25 mouse cellular contexts compared by ENCODE assay signal in the genomic region with DNA sequence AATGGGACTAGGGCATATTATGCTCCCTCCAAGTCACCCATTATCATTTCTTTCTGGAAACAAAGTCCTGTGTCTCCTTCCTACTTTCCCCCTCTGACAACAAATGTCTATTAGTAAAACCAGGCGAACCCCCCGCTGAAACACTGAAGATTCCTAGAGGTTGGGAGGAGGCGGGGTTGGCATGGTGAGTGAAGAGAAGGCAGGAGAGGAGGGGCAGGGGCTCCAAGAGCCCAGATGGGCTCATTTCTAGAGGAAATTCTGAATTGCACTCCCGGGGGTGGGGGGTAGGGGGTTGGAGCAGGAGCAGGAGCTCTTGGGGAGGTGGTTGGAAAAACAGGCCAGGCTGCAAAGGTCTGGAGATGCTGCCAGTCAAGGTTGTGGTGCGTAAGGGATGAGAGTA. TPM values are rescaled to one million over a fixed set of nuclear protein-coding genes. Genes with fewer than 3 reads are reported as not detected.
DNase-seq lines count a peak whose midpoint lies in the region; ATAC-seq and TF ChIP-seq lines count a peak whose summit lies in the region.
"Had no signal": no experiment of that assay in that cellular context is flagged by ENCODE, and none has a peak within 500 bp of the region (broad histone marks: within the 10 kb centered on the region; RNA-seq: fewer than 3 reads in every experiment).

No protein-coding gene starts in this region.

- H3K36me3 ChIP-seq in hindbrain, embryonic 10.5 days = no peaks in the 10 kb centered on the region
- no peaks in the 10 kb centered on the region for H3K36me3 ChIP-seq in hindbrain, embryonic 12.5 days
- no peaks in the 10 kb centered on the region for H3K36me3 ChIP-seq in testis, adult 2 months (ENCODE audit: control insufficient read depth, insufficient read depth, low read length)
- peaks cover 12% of the 10 kb centered on the region; the same call in 1 of the 2 replicates for H3K36me3 ChIP-seq in forebrain, embryonic 14.5 days (ENCODE audit: control insufficient read depth, insufficient read depth, low read length)
- H3K36me3 ChIP-seq: embryonic facial prominence, embryonic 13.5 days; heart, embryonic 10.5 days; kidney, embryonic 15.5 days; midbrain, embryonic 15.5 days had no signal

- H3K9ac ChIP-seq in hindbrain, embryonic 12.5 days = no peak overlapping the region
- H3K9ac ChIP-seq in forebrain, embryonic 14.5 days (ENCODE audit: low read length) = peak overlapping the region; percentile 43; the same call in 1 of the 2 replicates
- H3K9ac ChIP-seq: embryonic facial prominence, embryonic 13.5 days; kidney, embryonic 15.5 days; liver, postnatal 0 days; midbrain, embryonic 15.5 days had no signal

- DNase-seq in hindbrain, embryonic 10.5 days (ENCODE audit: low spot score) = peak; percentile 6
- DNase-seq in testis, postnatal 14 days (ENCODE audit: low spot score) = no peak
- peak; percentile 76 for DNase-seq in forebrain, embryonic 14.5 days (ENCODE audit: low spot score)
- DNase-seq in cerebellum, adult 2 months = no peak
- no peak for DNase-seq in adrenal gland, adult (ENCODE audit: inconsistent age in 2 of 2, low spot score in 1 of 2)
- DNase-seq in heart, postnatal 14 days = no peak
- DNase-seq: cerebellum, adult 8-10 months; kidney, adult 11 months; kidney, postnatal 36 days; layer of hippocampus, postnatal 36 days; liver, postnatal 0 days had no signal

- peaks cover 100% of the 10 kb centered on the region for H3K27me3 ChIP-seq in hindbrain, embryonic 10.5 days (ENCODE audit: insufficient read depth, poor library complexity, severe bottlenecking)
- peaks cover 89% of the 10 kb centered on the region for H3K27me3 ChIP-seq in hindbrain, embryonic 12.5 days
- no peaks in the 10 kb centered on the region for H3K27me3 ChIP-seq in testis, adult 2 months (ENCODE audit: control insufficient read depth, insufficient read depth, low read length)
- H3K27me3 ChIP-seq in forebrain, embryonic 14.5 days (replicated peaks; ENCODE audit: control insufficient read depth, insufficient read depth, low read length) = no peaks in the 10 kb centered on the region
- peaks cover 3% of the 10 kb centered on the region; the same call in 1 of the 2 replicates for H3K27me3 ChIP-seq in cerebellum, adult 2 months (ENCODE audit: control insufficient read depth, insufficient read depth, low read length)

- no peaks in the 10 kb centered on the region; the same call in 1 of the 2 replicates for H3K9me3 ChIP-seq in hindbrain, embryonic 10.5 days
- H3K9me3 ChIP-seq in hindbrain, embryonic 12.5 days (replicated peaks) = no peaks in the 10 kb centered on the region
- H3K9me3 ChIP-seq in forebrain, embryonic 14.5 days (replicated peaks; ENCODE audit: control insufficient read depth, low read length) = no peaks in the 10 kb centered on the region
- H3K9me3 ChIP-seq: embryonic facial prominence, embryonic 13.5 days; heart, embryonic 10.5 days; kidney, embryonic 15.5 days; midbrain, embryonic 15.5 days had no signal

- no peak for TF ChIP-seq CTCF in testis, adult 2 months (IDR thresholded peaks at IDR 0.05; ENCODE audit: control insufficient read depth, insufficient read depth, insufficient replicate concordance, low read depth, low read length)
- no peak for TF ChIP-seq CTCF in cerebellum, adult 2 months (IDR thresholded peaks at IDR 0.05; ENCODE audit: borderline replicate concordance, insufficient read depth, low read depth, low read length)

- H3K27ac ChIP-seq in hindbrain, embryonic 10.5 days = no peak overlapping the region
- H3K27ac ChIP-seq in hindbrain, embryonic 12.5 days = no peak overlapping the region
- peak overlapping the region; percentile 58; the same call in 1 of the 2 replicates for H3K27ac ChIP-seq in testis, adult 2 months (ENCODE audit: control insufficient read depth, insufficient read depth, low read depth, low read length)
- peak overlapping the region; percentile 92 for H3K27ac ChIP-seq in forebrain, embryonic 14.5 days (ENCODE audit: low read depth, low read length)
- no peak overlapping the region for H3K27ac ChIP-seq in cerebellum, adult 2 months (ENCODE audit: insufficient read depth, low read length)
- H3K27ac ChIP-seq: embryonic facial prominence, embryonic 13.5 days; heart, embryonic 10.5 days; kidney, embryonic 15.5 days; macrophage; midbrain, embryonic 15.5 days; stomach, postnatal 0 days had no signal

- H3K4me1 ChIP-seq in hindbrain, embryonic 10.5 days (replicated peaks) = peaks cover 9% of the 10 kb centered on the region
- H3K4me1 ChIP-seq in hindbrain, embryonic 12.5 days = peaks cover 5% of the 10 kb centered on the region; the same call in 1 of the 2 replicates
- peaks cover 15% of the 10 kb centered on the region for H3K4me1 ChIP-seq in testis, adult 2 months (ENCODE audit: control insufficient read depth, insufficient read depth, low read length)
- peaks cover 2% of the 10 kb centered on the region; the same call in 1 of the 2 replicates for H3K4me1 ChIP-seq in forebrain, embryonic 14.5 days (ENCODE audit: control insufficient read depth, insufficient read depth, low read length)
- H3K4me1 ChIP-seq in cerebellum, adult 2 months (ENCODE audit: control insufficient read depth, insufficient read depth, low read length) = no peaks in the 10 kb centered on the region

- no peak for TF ChIP-seq POLR2A in testis, adult 2 months (IDR thresholded peaks at IDR 0.05; ENCODE audit: control insufficient read depth, low read depth, low read length)
- no peak for TF ChIP-seq POLR2A in cerebellum, adult 2 months (IDR thresholded peaks at IDR 0.05; ENCODE audit: borderline replicate concordance, insufficient read depth, low read length)

- intact Hi-C loops in heart, postnatal 14 days (cut with DNase I) = loop anchor here (10.0 kb wide), 2 partner anchors 169 to 231 kb away; no protein-coding TSS in a partner anchor

- H3K4me2 ChIP-seq in hindbrain, embryonic 12.5 days (replicated peaks) = no peak overlapping the region
- peak overlapping the region; percentile 58 for H3K4me2 ChIP-seq in forebrain, embryonic 14.5 days (ENCODE audit: low read length)
- H3K4me2 ChIP-seq: embryonic facial prominence, embryonic 13.5 days; kidney, embryonic 15.5 days; midbrain, embryonic 15.5 days had no signal

- no peak overlapping the region for H3K4me3 ChIP-seq in hindbrain, embryonic 10.5 days
- H3K4me3 ChIP-seq in hindbrain, embryonic 12.5 days = no peak overlapping the region
- peak overlapping the region; percentile 8 for H3K4me3 ChIP-seq in testis, adult 2 months (ENCODE audit: control insufficient read depth, low read depth, low read length)
- H3K4me3 ChIP-seq in forebrain, embryonic 14.5 days (ENCODE audit: low read depth, low read length) = peak overlapping the region; percentile 21
- no peak overlapping the region for H3K4me3 ChIP-seq in cerebellum, adult 2 months (replicated peaks; ENCODE audit: insufficient read depth, low read depth, low read length)
- H3K4me3 ChIP-seq: embryonic facial prominence, embryonic 13.5 days; erythroblast, embryonic 14.5 days; heart, embryonic 10.5 days; kidney, embryonic 15.5 days; midbrain, embryonic 15.5 days had no signal

- no peak for ATAC-seq in hindbrain, embryonic 12.5 days (ENCODE audit: low FRiP score)
- peak; percentile 18 for ATAC-seq in forebrain, embryonic 14.5 days
- ATAC-seq: liver, postnatal 0 days; lung, postnatal 0 days; midbrain, embryonic 15.5 days had no signal

- 16% methylated on average over 5 of the region's 5 CpGs for WGBS in hindbrain, embryonic 10.5 days
- 19% methylated on average over 5 of the region's 5 CpGs for WGBS in hindbrain, embryonic 12.5 days
- 33% methylated on average over 5 of the region's 5 CpGs for WGBS in forebrain, embryonic 14.5 days
- WGBS in cerebellum, adult 2 months = 11% methylated on average over 5 of the region's 5 CpGs

RNA-seq across cellular contexts. Expression of a gene that starts 9.6 kb away (rescaled TPM):
- polyA plus RNA-seq in hindbrain, embryonic 10.5 days (2016; fragmentation: Nextera tagmentation; extraction: Ambion mirVana) = 2.1 and 3.5 TPM in 2 replicates
- polyA plus RNA-seq in hindbrain, embryonic 12.5 days (2016; fragmentation: Nextera tagmentation; extraction: Ambion mirVana) = 4.1 and 5.1 TPM in 2 replicates
- polyA plus RNA-seq in testis, adult 2 months (2012; rRNA removed) = 1.3 and 1.7 TPM in 2 replicates
- 32.4 and 32.7 TPM in 2 replicates for polyA plus RNA-seq in forebrain, embryonic 14.5 days (2014; fragmentation: Nextera tagmentation; extraction: Ambion mirVana)
- not detected in 2 replicates for polyA plus RNA-seq in cerebellum, adult 2 months (2012; rRNA removed)
- total RNA-seq in heart, postnatal 14 days (2021) = not detected
- total RNA-seq: hematopoietic stem cell, adult 5-6 weeks; liver, adult 2 months had no signal
- polyA plus RNA-seq: erythroblast, embryonic 14.5 days; heart, embryonic 16.5 days; liver, adult 2 months; liver, postnatal 0 days; lung, postnatal 0 days; macrophage; urinary bladder, adult 2 months had no signal

Comparison
In these comparisons a context has a peak if more than half of its experiments do, and no peak if none do; other contexts are left out.
1. DNase-seq: peak in hindbrain, embryonic 10.5 days (single experiment) and forebrain, embryonic 14.5 days (single experiment); none in testis, postnatal 14 days (single experiment), cerebellum, adult 2 months (0 of 2), adrenal gland, adult (0 of 2) and heart, postnatal 14 days (0 of 2).
2. H3K27ac ChIP-seq: peak in testis, adult 2 months (single experiment) and forebrain, embryonic 14.5 days (single experiment); none in hindbrain, embryonic 10.5 days (single experiment), hindbrain, embryonic 12.5 days (single experiment) and cerebellum, adult 2 months (single experiment).
3. H3K4me3 ChIP-seq: peak in testis, adult 2 months (single experiment) and forebrain, embryonic 14.5 days (single experiment); none in hindbrain, embryonic 10.5 days (single experiment), hindbrain, embryonic 12.5 days (single experiment) and cerebellum, adult 2 months (single experiment).